ENCODE assay signal across 18 mouse cellular contexts in the genomic region with DNA sequence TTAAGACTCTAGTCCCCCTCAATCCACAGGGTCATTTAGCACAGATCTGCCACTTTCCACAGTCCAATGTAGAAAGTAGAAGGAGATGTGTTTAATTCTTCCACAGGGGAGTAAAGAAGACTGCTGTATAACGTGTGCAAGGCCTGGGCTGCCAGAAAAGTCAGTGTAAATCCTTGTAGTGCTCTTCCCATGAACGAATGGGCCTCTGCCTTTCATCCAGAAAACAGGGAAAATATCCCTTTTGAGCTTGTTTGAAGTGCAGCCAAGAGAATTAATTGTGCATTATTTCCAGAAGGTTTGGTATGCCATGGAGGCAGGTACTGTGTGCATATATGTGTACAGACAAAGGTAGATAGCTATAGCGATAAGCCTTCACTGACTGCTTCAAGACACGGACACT.
DNase-seq lines count a peak whose midpoint lies in the region; ATAC-seq and TF ChIP-seq lines count a peak whose summit lies in the region.
"Had no signal": no experiment of that assay in that cellular context is flagged by ENCODE, and none has a peak within 500 bp of the region (broad histone marks: within the 10 kb centered on the region; RNA-seq: fewer than 3 reads in every experiment).

No protein-coding gene starts in this region.

- H3K27me3 ChIP-seq in embryonic facial prominence, embryonic 14.5 days (replicated peaks; ENCODE audit: control insufficient read depth, insufficient read depth, low read length) = no peaks in the 10 kb centered on the region
- no peaks in the 10 kb centered on the region for H3K27me3 ChIP-seq in forebrain, embryonic 16.5 days (replicated peaks; ENCODE audit: control insufficient read depth, insufficient read depth, low read length)
- no peaks in the 10 kb centered on the region for H3K27me3 ChIP-seq in hindbrain, postnatal 0 days (ENCODE audit: insufficient read depth, low read length)
- H3K27me3 ChIP-seq in neural tube, embryonic 14.5 days (ENCODE audit: control insufficient read depth, insufficient read depth, low read length) = no peaks in the 10 kb centered on the region
- H3K27me3 ChIP-seq: heart, embryonic 12.5 days; limb, embryonic 13.5 days; liver, embryonic 15.5 days; stomach, embryonic 15.5 days had no signal

- no peak overlapping the region for H3K9ac ChIP-seq in embryonic facial prominence, embryonic 14.5 days (ENCODE audit: low read depth, low read length)
- H3K9ac ChIP-seq in forebrain, embryonic 16.5 days (replicated peaks; ENCODE audit: low read depth, low read length) = no peak overlapping the region
- H3K9ac ChIP-seq in hindbrain, postnatal 0 days (replicated peaks; ENCODE audit: low read length) = 0 out of 2 replicates have a peak overlapping the region, but pooled peaks have one; percentile 6
- no peak overlapping the region for H3K9ac ChIP-seq in neural tube, embryonic 14.5 days (replicated peaks; ENCODE audit: low read depth, low read length)
- H3K9ac ChIP-seq: heart, embryonic 12.5 days; limb, embryonic 13.5 days; liver, embryonic 15.5 days; stomach, embryonic 15.5 days had no signal

- 0 out of 2 replicates have a peak overlapping the region, but pooled peaks have one; percentile 16 for H3K27ac ChIP-seq in embryonic facial prominence, embryonic 14.5 days (replicated peaks; ENCODE audit: low read depth, low read length)
- H3K27ac ChIP-seq in forebrain, embryonic 16.5 days (ENCODE audit: low read length) = peak overlapping the region; percentile 85
- peak overlapping the region; percentile 62 for H3K27ac ChIP-seq in hindbrain, postnatal 0 days
- peak overlapping the region; percentile 2; the same call in 1 of the 2 replicates for H3K27ac ChIP-seq in neural tube, embryonic 14.5 days (ENCODE audit: low read depth, low read length)
- H3K27ac ChIP-seq: limb, embryonic 13.5 days; liver, embryonic 15.5 days; stomach, embryonic 15.5 days had no signal

- WGBS in embryonic facial prominence, embryonic 14.5 days = 57% methylated on average over 4 of the region's 4 CpGs
- 23% methylated on average over 4 of the region's 4 CpGs for WGBS in forebrain, embryonic 16.5 days
- 53% methylated on average over 4 of the region's 4 CpGs for WGBS in hindbrain, postnatal 0 days
- WGBS in neural tube, embryonic 14.5 days = 47% methylated on average over 4 of the region's 4 CpGs

- H3K4me1 ChIP-seq in embryonic facial prominence, embryonic 14.5 days (ENCODE audit: control insufficient read depth, insufficient read depth, low read length) = peaks cover 23% of the 10 kb centered on the region
- peaks cover 50% of the 10 kb centered on the region for H3K4me1 ChIP-seq in forebrain, embryonic 16.5 days (replicated peaks; ENCODE audit: control insufficient read depth, insufficient read depth, low read length)
- peaks cover 15% of the 10 kb centered on the region for H3K4me1 ChIP-seq in hindbrain, postnatal 0 days (ENCODE audit: insufficient read depth, low read length)
- H3K4me1 ChIP-seq in neural tube, embryonic 14.5 days (ENCODE audit: control insufficient read depth, insufficient read depth, low read length) = peaks cover 18% of the 10 kb centered on the region
- H3K4me1 ChIP-seq: liver, embryonic 15.5 days; stomach, embryonic 15.5 days had no signal

- H3K4me3 ChIP-seq in embryonic facial prominence, embryonic 14.5 days (ENCODE audit: low read depth, low read length) = no peak overlapping the region
- H3K4me3 ChIP-seq in forebrain, embryonic 16.5 days (replicated peaks; ENCODE audit: low read length) = no peak overlapping the region
- no peak overlapping the region for H3K4me3 ChIP-seq in hindbrain, postnatal 0 days (ENCODE audit: low read length)
- H3K4me3 ChIP-seq in neural tube, embryonic 14.5 days (ENCODE audit: low read depth, low read length) = no peak overlapping the region
- H3K4me3 ChIP-seq: heart, embryonic 12.5 days; limb, embryonic 13.5 days; liver, embryonic 15.5 days; stomach, embryonic 15.5 days had no signal

- no peaks in the 10 kb centered on the region for H3K36me3 ChIP-seq in embryonic facial prominence, embryonic 14.5 days (ENCODE audit: control insufficient read depth, insufficient read depth, low read length)
- no peaks in the 10 kb centered on the region for H3K36me3 ChIP-seq in forebrain, embryonic 16.5 days (ENCODE audit: control insufficient read depth, insufficient read depth)
- no peaks in the 10 kb centered on the region for H3K36me3 ChIP-seq in hindbrain, postnatal 0 days (ENCODE audit: insufficient read depth, low read length)
- H3K36me3 ChIP-seq in neural tube, embryonic 14.5 days (ENCODE audit: control insufficient read depth, insufficient read depth, low read length) = no peaks in the 10 kb centered on the region
- H3K36me3 ChIP-seq: heart, embryonic 12.5 days; limb, embryonic 13.5 days; liver, embryonic 15.5 days; stomach, embryonic 15.5 days had no signal

- no peak for TF ChIP-seq CTCF in hindbrain, postnatal 0 days (IDR thresholded peaks at IDR 0.05; ENCODE audit: low read depth)

- intact Hi-C loops in left cerebral cortex, postnatal 10 days (cut with DNase I) = no loop called here

- ATAC-seq in embryonic facial prominence, embryonic 14.5 days (ENCODE audit: low read depth) = no peak
- ATAC-seq in forebrain, embryonic 16.5 days = no peak
- ATAC-seq in hindbrain, postnatal 0 days = no peak
- ATAC-seq in neural tube, embryonic 14.5 days (ENCODE audit: low read depth) = no peak

- no peaks in the 10 kb centered on the region for H3K9me3 ChIP-seq in embryonic facial prominence, embryonic 14.5 days (ENCODE audit: control insufficient read depth, low read length)
- no peaks in the 10 kb centered on the region for H3K9me3 ChIP-seq in forebrain, embryonic 16.5 days (ENCODE audit: control insufficient read depth, low read length)
- no peaks in the 10 kb centered on the region for H3K9me3 ChIP-seq in hindbrain, postnatal 0 days (ENCODE audit: low read length)
- no peaks in the 10 kb centered on the region for H3K9me3 ChIP-seq in neural tube, embryonic 14.5 days (ENCODE audit: control insufficient read depth, low read length)
- H3K9me3 ChIP-seq: heart, embryonic 12.5 days; limb, embryonic 13.5 days; liver, embryonic 15.5 days; stomach, embryonic 15.5 days had no signal

- H3K4me2 ChIP-seq in embryonic facial prominence, embryonic 14.5 days (ENCODE audit: low read depth, low read length) = no peak overlapping the region
- no peak overlapping the region for H3K4me2 ChIP-seq in forebrain, embryonic 16.5 days (ENCODE audit: low read length)
- H3K4me2 ChIP-seq in hindbrain, postnatal 0 days (ENCODE audit: low read depth, low read length) = no peak overlapping the region
- H3K4me2 ChIP-seq in neural tube, embryonic 14.5 days (ENCODE audit: low read depth, low read length) = no peak overlapping the region
- H3K4me2 ChIP-seq: heart, embryonic 12.5 days; limb, embryonic 13.5 days; liver, embryonic 15.5 days; stomach, embryonic 15.5 days had no signal

- no peak for DNase-seq in embryonic facial prominence, embryonic 14.5 days (ENCODE audit: low spot score)
- no peak for DNase-seq in hindbrain, postnatal 0 days (ENCODE audit: low spot score)
- DNase-seq in kidney, adult 18-20 months = no peak
- no peak for DNase-seq in cerebellum, adult 8-10 months
- DNase-seq in left cerebral cortex, postnatal 10 days (ENCODE audit: extremely low spot score in 1 of 2, low spot score in 2 of 2) = no peak
- DNase-seq: cerebellum, postnatal 25 days; gastrocnemius, postnatal 14 days; heart, postnatal 4 days; kidney, adult 11 months; kidney, postnatal 4 days; lung, postnatal 14 days; thymus, postnatal 4 days had no signal

Comparison
In these comparisons a context has a peak if more than half of its experiments do, and no peak if none do; other contexts are left out.
1. H3K27ac ChIP-seq: peak in every context shown above with its lines; median percentile 85 in forebrain, embryonic 16.5 days; 62 in hindbrain, postnatal 0 days; 16 in embryonic facial prominence, embryonic 14.5 days; 2 in neural tube, embryonic 14.5 days.